Mouse (Mus musculus): Measurements from ENCODE around the gene Aldh1l1. TPM values are rescaled to one million over a fixed set of nuclear protein-coding genes. Genes with fewer than 3 reads are reported as not detected.

Gene Aldh1l1
- total and polyA plus RNA-seq, 3 experiments, result 0.11 to 0.13 TPM; not detected in 1

GRCm38 (mm10) chr6:90551251-90551650 is 65.0 kb downstream of the Aldh1l1 start:
- H3K27me3 ChIP-seq (replicated peaks), result peaks cover 82% of the 10 kb centered on the region
- TF ChIP-seq IRF4 (IDR thresholded peaks at IDR 0.05; ENCODE audit: low read depth, low read length), result no peak
- no peak for TF ChIP-seq NELFE (IDR thresholded peaks at IDR 0.05; ENCODE audit: low read depth, low read length)
- no peak for TF ChIP-seq POLR2AphosphoS2 (IDR thresholded peaks at IDR 0.05; ENCODE audit: low read depth, low read length)
- TF ChIP-seq CHD2 (IDR thresholded peaks at IDR 0.05; ENCODE audit: low read length), result no peak
- TF ChIP-seq HCFC1 (IDR thresholded peaks at IDR 0.05; ENCODE audit: low read depth, low read length), result no peak
- TF ChIP-seq MAX (IDR thresholded peaks at IDR 0.05; ENCODE audit: low read length), result no peak
- TF ChIP-seq NRF1 (IDR thresholded peaks at IDR 0.05; ENCODE audit: low read depth, low read length), result no peak
- TF ChIP-seq EP300 (IDR thresholded peaks at IDR 0.05; ENCODE audit: low read length), result no peak
- dilution Hi-C loops (cut with MboI; ENCODE audit: extremely low pct_ligation_motif_present, extremely low pct_unique_long_range_greater_than_20kb, low sequenced_read_pairs) (no loop called here), in situ Hi-C loops (cut with MboI; ENCODE audit: low pct_ligation_motif_present, low pct_unique_long_range_greater_than_20kb, low sequenced_read_pairs) (no loop called here)
- DNase-seq (ENCODE audit: extremely low read depth), result no peak
- no peak overlapping the region for H3K9ac ChIP-seq (ENCODE audit: insufficient read depth, low read depth)
- no peak overlapping the region for H3K4me3 ChIP-seq (replicated peaks in 1 of 3; ENCODE audit: low read depth in 2 of 3, low read length in 2 of 3, poor library complexity in 1 of 3)
- H3K4me2 ChIP-seq (ENCODE audit: insufficient read depth, low read depth, poor library complexity, severe bottlenecking), result peak overlapping the region; percentile 62
- peaks cover 0 to 3% of the 10 kb centered on the region in 2 experiments; a peak in 1 of 4 replicates for H3K4me1 ChIP-seq (ENCODE audit: control insufficient read depth in 1 of 2, insufficient read depth in 2 of 2)
- H3K36me3 ChIP-seq (replicated peaks in 1 of 2; ENCODE audit: control insufficient read depth in 1 of 2, insufficient read depth in 1 of 2, low read length in 1 of 2), result no peaks in the 10 kb centered on the region
- H3K27ac ChIP-seq (ENCODE audit: insufficient read depth, low read depth), result no peak overlapping the region
- no peaks in the 10 kb centered on the region for H3K9me3 ChIP-seq (replicated peaks; ENCODE audit: low read length)
- no peaks in the 10 kb centered on the region for H3K79me2 ChIP-seq (replicated peaks; ENCODE audit: control insufficient read depth, extremely low read depth, insufficient read depth, poor library complexity, severe bottlenecking)

GRCm38 (mm10) chr6:90553197-90553596 is 67.0 kb downstream of the Aldh1l1 start:
- H3K4me1 ChIP-seq (ENCODE audit: control insufficient read depth in 1 of 2, insufficient read depth in 2 of 2), result peaks cover 0 to 3% of the 10 kb centered on the region in 2 experiments; a peak in 1 of 4 replicates
- H3K4me2 ChIP-seq (ENCODE audit: insufficient read depth, low read depth, poor library complexity, severe bottlenecking), result no peak overlapping the region
- H3K27ac ChIP-seq (ENCODE audit: insufficient read depth, low read depth), result no peak overlapping the region
- H3K36me3 ChIP-seq (replicated peaks in 1 of 2; ENCODE audit: control insufficient read depth in 1 of 2, insufficient read depth in 1 of 2, low read length in 1 of 2), result no peaks in the 10 kb centered on the region
- peaks cover 82% of the 10 kb centered on the region for H3K27me3 ChIP-seq (replicated peaks)
- no peaks in the 10 kb centered on the region for H3K9me3 ChIP-seq (replicated peaks; ENCODE audit: low read length)
- TF ChIP-seq HCFC1 (IDR thresholded peaks at IDR 0.05; ENCODE audit: low read depth, low read length) (no peak), ZKSCAN1 (IDR thresholded peaks at IDR 0.05; ENCODE audit: borderline replicate concordance, low read depth, low read length) (no peak), UBTF (IDR thresholded peaks at IDR 0.05; ENCODE audit: low read depth, low read length) (no peak), NRF1 (IDR thresholded peaks at IDR 0.05; ENCODE audit: low read depth, low read length) (no peak), PAX5 (IDR thresholded peaks at IDR 0.05; ENCODE audit: low read length) (no peak)
- no peak overlapping the region for H3K4me3 ChIP-seq (replicated peaks in 1 of 3; ENCODE audit: low read depth in 2 of 3, low read length in 2 of 3, poor library complexity in 1 of 3)
- H3K79me2 ChIP-seq (replicated peaks; ENCODE audit: control insufficient read depth, extremely low read depth, insufficient read depth, poor library complexity, severe bottlenecking), result no peaks in the 10 kb centered on the region
- DNase-seq (ENCODE audit: extremely low read depth), result no peak
- in situ Hi-C loops (cut with MboI; ENCODE audit: low pct_ligation_motif_present, low pct_unique_long_range_greater_than_20kb, low sequenced_read_pairs) (no loop called here), dilution Hi-C loops (cut with MboI; ENCODE audit: extremely low pct_ligation_motif_present, extremely low pct_unique_long_range_greater_than_20kb, low sequenced_read_pairs) (no loop called here)
- no peak overlapping the region for H3K9ac ChIP-seq (ENCODE audit: insufficient read depth, low read depth)

- TF ChIP-seq BHLHE40 (IDR thresholded peaks at IDR 0.05; ENCODE audit: low read depth, low read length), result no peak
- TF ChIP-seq POLR2A (IDR thresholded peaks at IDR 0.05; ENCODE audit: low read depth, low read length), result no peak
- no peak for TF ChIP-seq MXI1 (IDR thresholded peaks at IDR 0.05; ENCODE audit: low read depth, low read length)
- TF ChIP-seq ELF1 (IDR thresholded peaks at IDR 0.05; ENCODE audit: low read depth, low read length), result no peak
- TF ChIP-seq CTCF (conservative IDR thresholded peaks at IDR 0.05 in 1 of 2, IDR thresholded peaks at IDR 0.05 in 1 of 2; ENCODE audit: low read depth in 2 of 2, low read length in 2 of 2), result no peak
- no peak for TF ChIP-seq ZKSCAN1 (IDR thresholded peaks at IDR 0.05; ENCODE audit: borderline replicate concordance, low read depth, low read length)
- TF ChIP-seq MEF2A (IDR thresholded peaks at IDR 0.05; ENCODE audit: borderline replicate concordance, low read depth, low read length), result no peak
- no peak for TF ChIP-seq RAD21 (IDR thresholded peaks at IDR 0.05; ENCODE audit: low read depth, low read length)
- no peak for TF ChIP-seq IRF4 (IDR thresholded peaks at IDR 0.05; ENCODE audit: low read depth, low read length)
- no peak for TF ChIP-seq TBP (conservative IDR thresholded peaks at IDR 0.05; ENCODE audit: low read depth, low read length)
- no peak for TF ChIP-seq HCFC1 (IDR thresholded peaks at IDR 0.05; ENCODE audit: low read depth, low read length)
- no peak for TF ChIP-seq CHD1 (IDR thresholded peaks at IDR 0.05; ENCODE audit: low read depth, low read length)
- TF ChIP-seq USF1 (IDR thresholded peaks at IDR 0.05; ENCODE audit: low read depth, low read length), result no peak
- no peak for TF ChIP-seq GABPA (IDR thresholded peaks at IDR 0.05; ENCODE audit: insufficient replicate concordance, low read depth, low read length)
- TF ChIP-seq ZMIZ1 (IDR thresholded peaks at IDR 0.05; ENCODE audit: low read depth, low read length), result no peak
- Histone ChIP-seq H3K27ac (ENCODE audit: insufficient read depth, low read depth) (no peak overlapping the region), H3K4me2 (ENCODE audit: insufficient read depth, low read depth, poor library complexity, severe bottlenecking) (no peak overlapping the region), H3K4me3 (replicated peaks in 1 of 3; ENCODE audit: low read depth in 2 of 3, low read length in 2 of 3, poor library complexity in 1 of 3) (no peak overlapping the region), H3K79me2 (replicated peaks; ENCODE audit: control insufficient read depth, extremely low read depth, insufficient read depth, poor library complexity, severe bottlenecking) (no peaks in the 10 kb centered on the region), H3K36me3 (replicated peaks in 1 of 2; ENCODE audit: control insufficient read depth in 1 of 2, insufficient read depth in 1 of 2, low read length in 1 of 2) (no peaks in the 10 kb centered on the region), H3K4me1 (ENCODE audit: control insufficient read depth in 1 of 2, insufficient read depth in 2 of 2) (peaks cover 0 to 3% of the 10 kb centered on the region in 2 experiments; a peak in 1 of 4 replicates), H3K9me3 (replicated peaks; ENCODE audit: low read length) (no peaks in the 10 kb centered on the region), H3K9ac (ENCODE audit: insufficient read depth, low read depth) (no peak overlapping the region), H3K27me3 (replicated peaks) (peaks cover 82% of the 10 kb centered on the region)
- DNase-seq (ENCODE audit: extremely low read depth), result no peak
- in situ Hi-C loops (cut with MboI; ENCODE audit: low pct_ligation_motif_present, low pct_unique_long_range_greater_than_20kb, low sequenced_read_pairs) (no loop called here), dilution Hi-C loops (cut with MboI; ENCODE audit: extremely low pct_ligation_motif_present, extremely low pct_unique_long_range_greater_than_20kb, low sequenced_read_pairs) (no loop called here)
Observed at GRCm38 (mm10) chr6:90553682-90554081, 67.5 kb downstream of the Aldh1l1 start.

Data from CH12.LX (cell line).